Mouse (Mus musculus): ENCODE results near the gene Mdga2.

- TF ChIP-seq POLR2A (IDR thresholded peaks at IDR 0.05; ENCODE audit: low read depth, low read length) (no peak), CTCF (IDR thresholded peaks at IDR 0.05; ENCODE audit: borderline replicate concordance, insufficient read depth, low read length) (no peak)
These were observed 213.2 kb downstream of the Mdga2 start for GRCm38 (mm10) chr12:67009191-67009590.

Data from embryonic fibroblast, embryonic 13.5 days (primary cell).